Mouse (Mus musculus) lung, postnatal 0 days (tissue): Measurements from ENCODE around the gene Hemk1. TPM values are rescaled to one million over a fixed set of nuclear protein-coding genes. Genes with fewer than 3 reads are reported as not detected.
A peak's percentile ranks its signal among the peaks of the same experiment; 100 is the strongest.
"Not testable (repeated sequence)": the region's sequence is repeated elsewhere in the genome, so short reads cannot be mapped to it uniquely, and the experiment has no call there.

ENCODE experiments used
- ATAC-seq: fragments of 200-750 bp; cut with Nextera tagmentation; 2 replicates; pipeline ENCODE4 v1.8.0; 2017; ENCODE audit warnings: moderate library complexity
- DNase-seq: peaks from one replicate; pipeline ENCODE4 v3.0.0-alpha.2; 2016; ENCODE audit warnings: low spot score
- H3K27ac ChIP-seq: fragments of 300-500 bp; sonication (generic); 2 replicates; pipeline ENCODE4 v1.5.1; 2014; ENCODE audit warnings: antibody characterized with exemption, mild to moderate bottlenecking, low read length, mixed read lengths
- H3K27me3 ChIP-seq: fragments of 300-500 bp; sonication (generic); replicated peaks from 2 replicates; pipeline ENCODE4 v1.6.1; 2014; ENCODE audit warnings: low read length, mixed read lengths; ENCODE audit not compliant: insufficient read depth
- H3K36me3 ChIP-seq: fragments of 300-500 bp; sonication (generic); 2 replicates; pipeline ENCODE4 v1.6.1; 2014; ENCODE audit warnings: low read length, mixed read lengths; ENCODE audit not compliant: insufficient read depth
- H3K4me1 ChIP-seq: fragments of 300-500 bp; sonication (generic); 2 replicates; pipeline ENCODE4 v1.6.1; 2014; ENCODE audit warnings: antibody characterized with exemption, low read depth, low read length, mixed read lengths; ENCODE audit not compliant: insufficient read depth
- H3K4me2 ChIP-seq: fragments of 300-500 bp; sonication (generic); replicated peaks from 2 replicates; pipeline ENCODE4 v1.6.1; 2014; ENCODE audit warnings: low read depth, mild to moderate bottlenecking, low read length, moderate library complexity, mixed read lengths
- H3K4me3 ChIP-seq: fragments of 300-500 bp; sonication (generic); 2 replicates; pipeline ENCODE4 v1.5.1; 2014; ENCODE audit warnings: low read depth, low read length
- H3K9ac ChIP-seq: fragments of 300-500 bp; sonication (generic); replicated peaks from 2 replicates; pipeline ENCODE4 v1.6.1; 2014; ENCODE audit warnings: low read depth, mild to moderate bottlenecking
- H3K9me3 ChIP-seq: fragments of 300-500 bp; sonication (generic); 2 replicates; pipeline ENCODE4 v1.6.1; 2016; ENCODE audit warnings: low read length, mixed read lengths
- CTCF ChIP-seq: IDR thresholded peaks from 2 replicates; pipeline ENCODE4 v1.5.1; 2016; ENCODE audit warnings: antibody characterized with exemption, mild to moderate bottlenecking
- EP300 ChIP-seq: IDR thresholded peaks from 2 replicates; pipeline ENCODE4 v1.6.1; 2016; ENCODE audit warnings: antibody characterized with exemption, mild to moderate bottlenecking, control low read depth
- WGBS: fragments of 180-500 bp; shearing (Covaris S2); extraction: QIAGEN DNeasy Blood & Tissue Kit; methylation state at CpG from one replicate; pipeline ENCODE4 v1.1.7; 2014; 5-methylcytosine and 5-hydroxymethylcytosine counted together
- polyA plus RNA-seq: library from polyadenylated mRNA; unstranded; fragments of >200 nt; fragmentation: Nextera tagmentation; extraction: Ambion mirVana; gene quantifications from 2 replicates; pipeline ENCODE4 v1.2.1, GENCODE M21; 2015

The Hemk1 gene
- polyA plus RNA-seq, 1 experiment from 2014 or later = 5.9 TPM

DNA sequence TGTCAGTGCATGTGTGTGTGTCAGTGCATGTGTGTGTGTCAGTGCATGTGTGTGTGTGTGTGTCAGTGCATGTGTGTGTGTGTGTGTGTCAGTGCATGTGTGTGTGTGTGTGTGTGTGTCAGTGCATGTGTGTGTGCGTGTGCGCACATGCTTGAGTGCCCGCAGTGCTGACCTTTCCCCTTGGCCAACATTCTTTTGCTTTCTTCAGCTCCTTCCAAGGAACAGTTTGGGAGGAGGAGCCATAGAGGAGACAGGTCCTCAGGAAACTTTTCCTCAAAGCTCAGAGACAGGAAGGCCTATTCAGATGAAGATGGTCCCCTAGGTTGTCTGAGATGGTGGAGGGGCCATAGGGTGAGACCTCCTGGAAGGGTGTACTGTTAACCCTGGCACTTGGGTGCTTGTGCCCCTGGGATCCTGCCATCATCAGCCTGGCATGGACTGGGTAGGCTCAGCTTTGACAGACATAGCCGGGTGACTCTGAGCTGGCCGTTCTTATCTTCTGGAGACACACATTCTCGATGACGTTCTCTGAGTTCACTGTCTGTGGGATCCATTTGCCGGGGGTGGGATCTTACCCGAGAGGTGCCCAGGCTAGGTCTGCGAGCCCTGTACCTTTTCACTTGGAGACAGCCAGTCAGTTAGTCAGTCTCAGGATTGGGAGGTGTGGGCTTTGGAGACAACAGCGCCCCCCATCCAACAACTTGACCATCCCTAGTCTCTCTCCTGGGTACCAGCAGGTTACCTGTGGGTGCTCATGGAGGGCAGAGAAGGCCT is 30.9 kb downstream of the Hemk1 start:
- no peak overlapping the region for H3K9ac ChIP-seq
- no peak for DNase-seq
- no peaks in the 10 kb centered on the region for H3K27me3 ChIP-seq
- 57% methylated on average over 11 of the region's 11 CpGs for WGBS
- TF ChIP-seq EP300 (no peak), CTCF (no peak)
- H3K4me2 ChIP-seq = 0 out of 2 replicates have a peak overlapping the region, but pooled peaks have one; percentile 3
- no peaks in the 10 kb centered on the region for H3K36me3 ChIP-seq
- H3K4me1 ChIP-seq = peaks cover 36% of the 10 kb centered on the region
- no peaks in the 10 kb centered on the region for H3K9me3 ChIP-seq
- H3K27ac ChIP-seq = peak overlapping the region; percentile 61
- ATAC-seq = no peak
- no peak overlapping the region for H3K4me3 ChIP-seq

GRCm38 (mm10) chr9:107306673-107307072 is 31.5 kb downstream of the Hemk1 start:
- not testable (repeated sequence) for H3K36me3 ChIP-seq, H3K4me3 ChIP-seq, H3K9ac ChIP-seq, H3K4me2 ChIP-seq, ATAC-seq, H3K27ac ChIP-seq, H3K9me3 ChIP-seq, H3K27me3 ChIP-seq, DNase-seq
- WGBS = 90% methylated on average over 1 of the region's 1 CpGs
- peaks cover 36% of the 10 kb centered on the region for H3K4me1 ChIP-seq

DNA sequence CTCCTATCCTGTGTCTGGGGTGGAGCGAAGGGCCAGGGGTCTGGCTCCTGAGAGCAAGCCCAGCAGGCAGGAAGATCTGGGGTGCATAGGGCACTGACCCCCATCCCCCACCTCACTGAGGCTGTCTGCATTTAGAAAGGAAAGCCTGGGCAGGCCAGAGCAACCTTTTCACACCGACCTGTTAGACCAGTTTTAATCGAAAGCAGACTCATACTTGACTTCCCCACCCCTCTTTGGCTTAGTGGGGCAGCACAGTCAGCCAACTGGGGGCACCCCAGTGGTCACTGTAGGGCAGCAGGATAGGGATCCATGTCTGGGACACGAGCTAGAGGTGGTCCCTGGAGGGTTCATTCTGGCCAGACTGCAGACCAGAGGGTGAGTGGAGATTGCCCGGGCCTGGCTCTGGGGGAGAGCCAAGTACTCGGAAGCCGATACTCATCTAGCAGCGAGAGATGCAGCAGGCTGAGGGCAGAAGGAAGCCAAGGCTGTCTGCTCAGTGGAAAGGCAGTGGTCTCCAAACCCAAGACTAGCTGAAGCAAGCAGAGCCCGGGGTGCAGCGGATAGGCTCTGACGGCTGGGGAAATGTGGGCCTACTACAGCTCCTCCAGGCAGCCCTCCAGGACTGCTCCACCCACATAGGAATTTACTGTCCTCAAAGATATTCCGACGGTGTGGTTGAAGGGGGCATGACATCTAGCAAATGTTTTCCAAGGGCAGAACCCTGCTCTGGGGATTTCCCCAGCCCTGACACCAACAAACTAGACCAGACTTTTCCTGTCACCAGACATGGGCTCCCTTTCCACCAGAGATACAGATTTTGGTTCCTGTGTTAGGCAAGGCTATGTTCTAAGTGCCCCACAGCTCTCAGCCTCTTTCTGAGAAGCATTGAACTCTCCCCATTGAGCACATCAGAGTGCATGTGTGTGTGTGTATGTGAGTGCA is 32.3 kb downstream of the Hemk1 start:
- Histone ChIP-seq H3K4me2 (no peak overlapping the region), H3K9me3 (no peaks in the 10 kb centered on the region), H3K27me3 (no peaks in the 10 kb centered on the region), H3K4me3 (no peak overlapping the region), H3K36me3 (peaks cover 7% of the 10 kb centered on the region), H3K9ac (no peak overlapping the region), H3K4me1 (peaks cover 36% of the 10 kb centered on the region), H3K27ac (peak overlapping the region; percentile 82)
- TF ChIP-seq CTCF (no peak), EP300 (peak; percentile 63; the same call in 1 of the 2 replicates)
- DNase-seq (peak; percentile 86), ATAC-seq (peak; percentile 39)
- WGBS = 27% methylated on average over 13 of the region's 13 CpGs

- no peak overlapping the region for H3K4me3 ChIP-seq
- DNase-seq = no peak
- peak overlapping the region; percentile 82 for H3K27ac ChIP-seq
- H3K9ac ChIP-seq = no peak overlapping the region
- 67% methylated on average over 4 of the region's 4 CpGs for WGBS
- no peaks in the 10 kb centered on the region for H3K27me3 ChIP-seq
- H3K4me1 ChIP-seq = peaks cover 36% of the 10 kb centered on the region
- H3K4me2 ChIP-seq = no peak overlapping the region
- ATAC-seq = no peak
- peaks cover 15% of the 10 kb centered on the region for H3K36me3 ChIP-seq
- TF ChIP-seq CTCF = no peak
- TF ChIP-seq EP300 = no peak
- H3K9me3 ChIP-seq = no peaks in the 10 kb centered on the region
Measured at GRCm38 (mm10) chr9:107305012-107305411, 33.1 kb downstream of the Hemk1 start.

GRCm38 (mm10) chr9:107304383-107304782 is 33.8 kb downstream of the Hemk1 start:
- no peaks in the 10 kb centered on the region for H3K27me3 ChIP-seq
- peaks cover 36% of the 10 kb centered on the region for H3K4me1 ChIP-seq
- TF ChIP-seq EP300 = no peak
- no peak for DNase-seq
- no peaks in the 10 kb centered on the region for H3K9me3 ChIP-seq
- ATAC-seq = no peak
- no peak overlapping the region for H3K9ac ChIP-seq
- WGBS = 91% methylated on average over 3 of the region's 3 CpGs
- H3K4me2 ChIP-seq = no peak overlapping the region
- peaks cover 19% of the 10 kb centered on the region for H3K36me3 ChIP-seq
- no peak overlapping the region for H3K27ac ChIP-seq
- no peak overlapping the region for H3K4me3 ChIP-seq

DNA sequence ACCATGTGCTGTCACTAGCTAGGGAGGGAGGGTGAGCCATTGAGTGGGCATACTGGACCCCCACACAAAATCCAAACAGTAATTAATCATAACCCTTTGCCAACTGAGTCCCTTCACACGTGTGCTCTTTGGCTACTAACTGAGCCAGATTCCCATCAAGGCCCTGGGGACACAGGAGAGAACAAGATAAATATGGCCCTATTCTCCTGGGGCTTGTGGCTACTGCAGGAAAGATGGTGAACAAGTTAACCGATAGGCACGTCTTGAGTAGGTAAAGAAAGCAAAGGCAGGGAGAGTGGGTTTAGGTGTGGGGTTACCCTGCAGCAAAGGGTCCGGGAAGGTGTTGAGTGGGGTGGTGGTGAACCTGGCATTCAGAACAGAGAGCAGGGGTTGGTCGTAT is 34.2 kb downstream of the Hemk1 start:
- TF ChIP-seq CTCF (no peak), EP300 (no peak)
- no peaks in the 10 kb centered on the region for H3K9me3 ChIP-seq
- ATAC-seq (no peak), DNase-seq (no peak)
- H3K4me1 ChIP-seq = peaks cover 36% of the 10 kb centered on the region
- H3K9ac ChIP-seq = no peak overlapping the region
- no peak overlapping the region for H3K4me3 ChIP-seq
- WGBS = 79% methylated on average over 5 of the region's 5 CpGs
- H3K27me3 ChIP-seq = no peaks in the 10 kb centered on the region
- H3K36me3 ChIP-seq = peaks cover 19% of the 10 kb centered on the region
- H3K27ac ChIP-seq = no peak overlapping the region
- no peak overlapping the region for H3K4me2 ChIP-seq
